Mouse (Mus musculus): Measurements from ENCODE around the gene Nudt16l1.

- TF ChIP-seq POLR2A (IDR thresholded peaks at IDR 0.05; ENCODE audit: low read depth, low read length) (no peak), CTCF (IDR thresholded peaks at IDR 0.05; ENCODE audit: extremely low read depth, insufficient read depth, insufficient read length, insufficient replicate concordance) (no peak)
Observed at GRCm38 (mm10) chr16:4903491-4904102, 35.0 kb upstream of the Nudt16l1 start.

Measured in spleen, adult 2 months (tissue).